Mouse (Mus musculus) Muller cell, postnatal 12 days (primary cell): ENCODE data around the gene Exoc3l2.
"Not testable (repeated sequence)": the region's sequence is repeated elsewhere in the genome, so short reads cannot be mapped to it uniquely, and the experiment has no call there.

Source experiments
- DNase-seq: peaks from one replicate; pipeline ENCODE4 v3.0.0-alpha.2; 2015; ENCODE audit errors: inconsistent ontology term

Exoc3l2 gene

DNA sequence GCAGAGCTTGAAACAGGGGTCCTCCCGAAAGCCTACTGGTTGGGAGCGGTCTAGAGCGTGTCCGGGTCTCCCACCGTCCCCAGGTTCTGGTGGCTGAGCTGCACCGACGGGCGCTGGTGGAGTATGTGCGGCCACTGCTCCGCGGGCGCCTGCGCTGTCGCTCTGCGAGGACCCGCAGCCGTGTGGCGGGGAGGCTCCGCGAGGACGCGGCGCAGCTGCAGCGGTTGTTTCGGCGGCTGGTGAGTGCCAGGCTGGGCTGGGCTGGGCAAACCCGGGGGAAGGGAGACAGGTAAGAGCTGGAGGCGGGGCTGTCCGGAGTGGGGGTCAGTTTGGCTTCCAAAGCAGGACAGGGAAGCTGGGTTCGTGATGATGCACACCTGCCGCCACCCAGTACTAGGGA lies 26.4 kb downstream of the Exoc3l2 start:
- no peak for DNase-seq

DNA sequence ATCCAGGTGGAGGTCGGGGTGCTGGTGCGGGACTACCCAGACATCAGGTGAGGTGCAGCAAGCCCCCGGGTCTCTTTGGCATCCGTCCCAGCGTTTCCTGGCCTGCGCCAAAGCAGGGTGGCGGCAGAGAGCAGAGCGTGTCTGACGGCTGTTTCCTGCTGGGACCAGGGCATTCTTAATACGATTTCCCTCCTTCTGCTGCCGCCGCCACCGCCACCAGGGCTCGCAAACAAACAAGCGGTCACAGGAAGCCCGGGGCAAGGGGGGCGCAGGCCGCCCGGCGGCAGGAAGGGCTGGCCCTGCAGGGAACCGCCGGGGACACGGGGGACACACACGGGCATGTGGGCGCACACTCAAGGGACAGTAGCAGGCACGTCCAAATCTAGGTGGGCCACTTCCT lies 28.6 kb downstream of the Exoc3l2 start:
- DNase-seq, result peak; percentile 26

DNA sequence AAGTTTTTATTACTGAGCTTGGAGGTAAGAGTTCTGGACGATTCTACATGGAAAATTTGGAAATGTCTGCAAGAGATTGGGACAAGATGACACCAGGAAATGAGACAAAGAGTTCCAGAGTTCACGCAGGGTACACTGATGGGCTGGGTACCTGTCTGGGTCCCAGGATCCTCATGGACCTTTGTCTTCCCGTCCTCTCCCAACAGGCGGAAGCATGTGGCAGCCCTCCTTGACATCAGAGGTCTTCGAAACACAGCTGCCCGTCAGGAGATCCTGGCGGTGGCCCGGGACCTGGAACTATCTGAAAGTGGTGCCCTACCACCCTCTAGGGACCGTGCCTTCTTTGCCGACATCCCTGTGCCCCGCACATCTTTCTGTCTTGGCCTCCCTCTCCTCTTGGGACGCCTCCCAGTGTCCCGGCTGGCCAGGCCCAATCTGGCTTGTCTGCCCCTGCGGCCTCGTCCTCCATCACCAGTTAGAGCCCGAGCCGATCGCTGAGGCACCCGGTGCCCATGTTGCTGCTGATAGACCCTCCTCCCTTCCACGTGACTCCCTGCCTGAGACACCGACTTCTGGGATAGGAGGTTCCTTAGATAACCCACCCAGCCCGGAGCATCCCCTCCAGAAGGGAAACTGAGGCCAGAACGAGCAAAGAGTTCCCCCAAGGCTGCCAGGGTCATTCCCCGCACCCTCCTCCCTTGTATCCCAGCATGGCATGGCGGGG lies 31.8 kb downstream of the Exoc3l2 start:
- DNase-seq, result no peak

DNA sequence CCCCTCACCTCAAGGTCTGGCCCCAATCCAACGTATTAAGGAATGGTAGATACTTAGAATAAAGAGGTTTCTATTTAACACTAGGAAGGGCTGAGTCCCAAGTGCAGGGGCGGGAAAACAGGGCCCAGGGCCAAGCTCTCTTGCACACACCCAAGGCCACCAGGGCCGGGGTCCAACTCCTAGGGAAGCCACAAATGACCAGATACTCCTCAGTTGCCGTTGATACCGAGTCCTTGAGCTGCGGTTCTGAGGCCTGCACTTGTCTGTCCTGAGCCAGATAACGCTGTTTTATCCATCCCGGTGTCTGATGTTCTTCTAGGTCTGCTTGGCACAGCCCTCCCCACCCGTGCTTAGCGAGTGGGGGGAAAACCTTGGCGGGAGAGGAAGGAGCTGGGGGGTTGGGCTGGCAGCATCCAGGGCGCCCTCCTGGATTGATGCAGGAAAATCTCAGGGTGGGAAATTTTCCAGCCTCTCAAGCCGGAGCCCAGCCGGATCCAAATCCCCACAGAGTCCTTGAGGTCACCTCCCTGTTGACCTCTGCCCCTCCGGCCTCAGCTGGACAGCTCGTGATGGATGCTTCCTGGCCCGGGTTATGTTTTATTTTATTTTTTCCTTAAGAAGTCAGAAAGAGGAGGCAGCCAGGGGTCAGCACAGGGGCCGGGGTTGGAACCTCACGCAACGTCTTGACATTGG lies 32.5 kb downstream of the Exoc3l2 start:
- no peak for DNase-seq

DNA sequence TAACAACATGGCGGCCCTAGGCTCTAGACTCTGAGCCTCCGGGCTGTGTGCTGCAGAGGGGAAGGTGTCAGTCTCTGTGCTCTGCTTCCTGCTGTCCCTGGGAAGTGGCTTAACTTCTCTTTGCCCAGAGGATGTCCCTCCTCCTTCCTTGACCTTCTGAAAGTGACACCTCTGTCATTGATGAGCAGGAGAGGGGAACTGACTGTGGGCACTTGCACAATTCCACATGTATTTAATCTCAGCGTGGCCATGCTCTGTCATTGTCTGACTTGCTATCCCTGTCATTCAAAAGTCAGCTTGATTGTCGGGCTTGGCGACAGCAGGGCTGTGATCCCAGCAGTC lies 33.1 kb downstream of the Exoc3l2 start:
- no peak for DNase-seq

DNA sequence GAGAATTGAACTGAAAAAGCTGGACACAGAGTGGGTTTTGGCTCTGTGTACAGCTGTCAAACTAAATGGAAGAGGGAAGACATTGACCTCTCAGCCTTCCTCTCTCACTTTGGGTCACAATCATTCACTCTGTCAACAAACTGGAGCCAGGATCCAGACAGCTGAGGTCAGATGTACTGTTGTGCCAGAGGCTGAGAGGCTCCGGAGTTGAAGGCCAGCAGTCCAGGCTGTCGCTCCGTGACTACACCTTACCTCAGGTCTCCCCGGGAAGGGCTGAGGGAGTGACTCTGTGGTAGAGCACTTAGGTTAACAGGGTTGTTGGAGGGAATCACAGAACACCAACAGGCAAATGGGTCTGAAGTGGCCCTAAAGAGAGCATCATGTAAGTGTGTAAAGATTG lies 35.2 kb downstream of the Exoc3l2 start:
- no peak for DNase-seq

DNA sequence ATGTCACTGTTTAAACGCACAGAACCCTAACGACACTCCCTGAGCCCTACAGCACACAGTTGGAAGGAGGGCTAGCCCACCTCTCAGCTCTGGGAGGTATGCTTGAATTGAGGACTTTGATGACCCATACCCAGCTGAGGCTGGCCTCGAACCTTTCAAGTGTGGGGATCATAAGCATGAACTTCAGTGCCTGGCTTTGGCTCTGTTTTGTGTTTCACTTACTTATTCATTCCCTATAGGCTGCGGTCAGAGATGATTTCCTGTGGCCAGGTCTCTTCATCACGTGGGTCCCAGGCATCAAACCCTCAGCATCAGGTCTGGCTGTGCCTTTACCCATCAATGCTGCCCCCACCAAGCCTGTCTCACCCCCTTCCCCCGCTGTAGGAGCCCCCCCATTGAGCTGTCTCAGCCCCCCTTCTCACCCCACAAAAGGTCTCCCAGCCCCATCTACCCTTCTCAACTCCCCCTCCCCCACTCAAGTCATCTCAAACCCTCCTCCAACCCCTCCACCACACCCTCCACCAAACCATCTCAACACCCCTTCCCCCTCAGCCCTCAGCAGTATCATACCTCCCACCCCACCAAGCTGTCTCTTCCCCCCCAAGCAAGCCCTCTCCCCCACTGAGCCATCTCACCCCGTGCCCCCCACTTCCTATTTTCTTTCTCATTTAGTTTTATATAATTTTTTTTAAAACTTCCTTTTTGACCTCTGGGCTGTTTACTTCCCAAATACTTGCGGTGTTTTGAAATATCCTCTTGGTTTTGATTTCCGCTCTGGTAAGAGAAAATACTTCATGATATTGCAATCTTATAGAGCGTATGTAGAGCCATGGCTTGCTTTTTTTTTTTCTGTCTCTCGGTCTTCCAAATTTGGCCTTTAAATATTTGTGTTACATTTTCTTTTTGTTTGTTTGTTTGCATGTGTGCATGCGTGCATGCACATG lies 37.6 kb downstream of the Exoc3l2 start:
- DNase-seq, result no peak

DNA sequence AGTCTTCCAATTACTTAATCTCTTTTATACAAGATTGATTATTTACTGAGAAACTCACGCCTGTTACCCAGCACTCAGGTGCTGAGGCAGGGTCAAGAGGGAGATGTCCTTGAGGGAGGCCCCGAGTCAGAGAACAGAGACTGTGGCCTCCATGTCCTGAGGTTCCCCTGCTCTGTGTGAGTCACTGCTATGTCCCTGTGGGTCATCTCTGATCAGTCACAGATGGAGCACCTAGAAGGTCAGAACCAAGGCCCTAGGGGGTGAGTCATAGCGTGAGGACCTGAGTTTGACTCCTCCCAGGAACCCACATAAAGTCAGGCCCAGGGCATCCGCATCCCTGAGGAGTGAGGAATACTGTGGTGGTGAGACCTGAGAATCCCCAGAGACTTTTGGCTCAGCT lies 38.5 kb downstream of the Exoc3l2 start:
- DNase-seq, result no peak

DNA sequence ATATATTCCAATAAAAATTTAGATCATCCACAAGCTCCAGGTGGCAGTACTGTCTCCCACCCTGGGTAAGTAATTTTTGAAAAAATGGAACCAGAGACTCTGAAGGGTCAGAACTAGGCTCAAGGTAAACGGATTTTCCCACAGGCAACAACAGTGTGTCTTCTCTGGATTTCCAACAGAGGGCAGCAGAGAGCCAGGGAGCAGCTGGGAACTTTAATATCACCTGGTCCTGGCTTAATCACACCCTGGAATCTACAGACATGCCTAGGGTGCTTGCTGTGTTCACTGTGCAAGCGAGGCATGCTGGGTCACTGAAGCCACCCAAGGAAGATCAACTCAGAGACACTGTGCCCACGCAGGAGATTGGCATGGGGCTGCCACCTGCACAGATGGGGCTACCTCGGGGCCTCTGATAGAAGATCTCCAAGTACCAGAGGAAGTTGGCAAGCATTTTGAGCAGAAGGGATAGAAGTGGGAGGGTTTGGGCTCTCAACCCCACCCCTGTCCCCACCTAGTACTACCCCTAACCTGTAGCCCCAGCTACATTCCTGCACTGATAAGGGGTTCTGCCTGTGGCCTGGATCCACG lies 40.4 kb downstream of the Exoc3l2 start:
- peak; percentile 37 for DNase-seq

DNA sequence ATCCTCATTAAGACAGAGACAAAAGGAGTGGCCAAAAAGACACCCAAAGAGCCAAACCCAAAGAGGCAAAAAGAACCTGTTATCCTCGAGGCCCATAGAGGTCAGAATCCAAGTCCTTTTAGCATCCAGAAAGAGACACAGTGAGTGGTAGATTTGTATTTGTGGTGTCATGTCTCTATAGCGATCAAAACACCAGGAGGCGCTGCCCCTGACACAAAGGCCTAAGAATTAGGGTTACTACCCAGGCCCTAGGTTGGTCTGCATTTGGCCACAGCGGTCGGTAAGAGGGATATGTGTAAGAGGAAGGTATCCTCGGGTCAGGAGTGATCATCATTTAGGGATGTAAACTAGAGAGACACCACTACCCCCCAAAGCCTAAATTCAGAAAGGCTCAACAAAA lies 43.2 kb downstream of the Exoc3l2 start:
- peak; percentile 41 for DNase-seq

DNA sequence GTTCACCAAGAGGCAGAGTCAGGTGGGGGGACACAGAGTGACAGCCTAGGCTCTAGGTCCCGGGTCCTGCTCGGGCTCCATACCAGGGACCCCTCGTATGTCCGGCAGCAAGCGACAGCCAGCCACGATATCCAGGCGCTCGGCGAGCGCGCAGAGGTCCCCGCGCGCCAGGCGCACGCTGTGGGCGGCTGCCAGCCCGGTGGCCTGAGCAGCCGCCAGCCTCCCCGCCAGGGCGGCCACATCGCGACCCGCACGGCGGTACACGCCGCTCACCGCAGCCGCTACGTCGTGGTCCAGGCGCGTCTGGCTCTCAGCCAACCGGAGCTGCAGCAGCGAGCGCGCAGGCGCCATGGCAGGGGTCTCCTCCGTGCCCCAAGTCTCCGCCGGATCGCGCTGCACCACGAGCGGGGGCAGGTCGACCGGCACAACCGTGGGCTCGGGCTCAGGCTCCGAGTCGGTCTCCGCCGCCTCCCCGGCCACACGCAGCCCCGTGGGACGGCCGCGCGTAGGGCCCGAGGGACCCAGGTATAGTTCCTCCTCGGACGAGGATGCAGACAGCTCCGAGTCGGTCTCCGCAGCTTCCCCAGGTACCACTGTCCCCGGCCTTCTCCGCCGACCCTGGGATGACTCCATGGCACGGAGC lies 44.0 kb downstream of the Exoc3l2 start:
- DNase-seq, result peak; percentile 48

DNA sequence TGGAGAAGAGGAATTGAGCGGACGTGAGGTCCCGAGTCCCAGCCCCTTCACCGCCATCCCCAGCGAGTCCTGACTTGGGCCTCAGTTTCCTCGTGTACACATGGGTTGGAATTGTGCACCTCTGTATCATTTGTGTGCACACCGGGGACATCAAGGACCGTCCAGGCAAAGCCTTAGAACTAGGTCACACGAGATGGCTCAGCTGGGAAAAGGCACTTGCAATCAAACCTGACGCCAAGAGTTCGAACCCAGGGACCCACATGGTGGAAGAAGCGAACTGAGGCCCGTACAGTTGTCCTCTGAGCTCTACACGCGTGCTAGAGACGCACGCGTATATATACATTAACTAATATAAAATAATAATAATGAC lies 44.5 kb downstream of the Exoc3l2 start:
- no peak for DNase-seq

DNA sequence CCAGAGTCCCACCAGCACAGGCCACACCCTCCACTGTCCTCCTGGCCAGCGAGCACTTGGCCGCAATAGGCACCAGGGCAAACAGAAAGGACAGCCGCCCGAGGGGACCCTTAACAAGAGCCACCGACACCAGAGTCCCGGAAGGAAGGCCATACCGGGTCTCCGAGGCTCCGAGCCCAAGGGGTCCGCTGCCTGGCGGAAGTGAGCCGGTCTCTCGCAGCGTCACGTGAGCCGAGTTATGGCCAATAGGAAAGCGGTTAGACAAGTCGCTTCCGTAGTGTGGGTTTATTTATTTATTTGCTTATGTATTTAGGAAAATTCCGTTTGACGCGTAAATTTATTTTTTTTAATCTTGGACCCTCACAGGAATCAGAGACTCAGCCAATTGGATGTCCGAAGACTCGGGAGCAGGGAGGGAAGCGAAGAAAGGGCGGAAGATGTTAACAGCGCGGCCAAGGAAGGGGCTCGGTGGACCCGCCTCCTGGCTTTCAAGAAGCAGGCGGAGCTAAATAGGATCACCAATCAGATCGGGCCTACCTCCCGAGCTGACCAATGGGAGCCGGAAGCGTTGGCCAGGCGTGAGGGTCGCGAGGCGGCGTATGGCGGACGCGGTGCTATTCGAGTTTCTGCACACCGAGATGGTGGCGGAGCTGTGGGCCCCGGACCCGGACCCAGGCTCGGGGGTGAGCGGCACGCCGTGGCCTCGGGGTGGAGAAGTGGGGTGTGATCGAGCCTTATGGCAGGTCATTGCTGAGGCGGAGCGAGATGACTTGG lies 45.2 kb downstream of the Exoc3l2 start, which contains the start of the genes Bloc1s3 and Trappc6a:
Bloc1s3 (minus strand) TSS at position 218 of the 774 bp plus-strand sequence.
Trappc6a (plus strand) TSS at position 246 of the 774 bp plus-strand sequence.
- peak; percentile 96 for DNase-seq

DNA sequence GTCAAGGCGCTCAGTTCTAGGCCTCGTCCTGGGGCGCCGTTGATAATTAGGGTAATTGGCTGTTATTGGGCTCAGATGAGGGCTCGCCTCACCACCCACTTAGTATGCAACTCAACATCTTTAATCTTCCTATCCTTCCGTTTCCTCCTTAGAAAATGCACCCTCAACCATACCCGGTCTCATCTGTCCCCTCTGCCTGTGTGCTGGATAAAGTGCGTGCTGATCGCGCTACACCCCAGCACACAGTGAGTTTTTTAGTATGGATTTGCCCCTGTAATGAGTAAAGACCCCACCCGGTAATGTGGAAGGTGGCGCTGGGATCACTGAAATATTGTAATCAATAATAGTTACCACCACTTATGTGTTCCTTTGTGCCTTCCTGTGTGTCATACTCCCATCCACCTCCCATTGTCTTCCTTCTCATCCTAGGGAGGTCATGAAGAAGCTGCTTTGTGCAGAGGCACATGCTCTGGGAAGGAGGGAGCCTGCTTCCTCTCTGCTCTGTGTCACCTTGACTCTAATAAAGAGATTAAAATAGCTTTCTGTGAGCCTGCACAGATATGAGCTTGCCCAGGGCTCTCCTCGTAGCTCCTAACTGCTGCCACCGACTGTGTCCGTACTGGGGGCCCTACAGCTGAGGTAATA lies 45.9 kb downstream of the Exoc3l2 start:
- DNase-seq, result no peak

DNA sequence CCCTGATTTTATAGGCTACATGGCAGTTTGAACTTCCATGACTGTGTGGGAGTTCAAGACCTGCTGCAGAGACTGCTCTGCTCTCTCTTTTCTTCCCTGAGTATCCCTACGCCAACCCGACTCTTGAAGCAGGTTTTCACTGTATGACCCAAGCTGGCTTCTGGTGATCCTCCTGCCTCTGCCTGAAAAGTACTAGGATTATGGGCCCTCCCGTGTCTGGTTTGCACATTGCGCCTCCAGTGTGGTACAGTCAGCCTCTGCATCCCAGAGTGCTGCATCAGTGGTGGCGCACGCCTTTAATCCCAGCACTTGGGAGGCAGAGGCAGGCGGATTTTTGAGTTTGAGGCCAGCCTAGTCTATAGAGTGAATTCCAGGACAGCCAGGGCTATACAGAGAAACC lies 46.7 kb downstream of the Exoc3l2 start:
- no peak for DNase-seq

DNA sequence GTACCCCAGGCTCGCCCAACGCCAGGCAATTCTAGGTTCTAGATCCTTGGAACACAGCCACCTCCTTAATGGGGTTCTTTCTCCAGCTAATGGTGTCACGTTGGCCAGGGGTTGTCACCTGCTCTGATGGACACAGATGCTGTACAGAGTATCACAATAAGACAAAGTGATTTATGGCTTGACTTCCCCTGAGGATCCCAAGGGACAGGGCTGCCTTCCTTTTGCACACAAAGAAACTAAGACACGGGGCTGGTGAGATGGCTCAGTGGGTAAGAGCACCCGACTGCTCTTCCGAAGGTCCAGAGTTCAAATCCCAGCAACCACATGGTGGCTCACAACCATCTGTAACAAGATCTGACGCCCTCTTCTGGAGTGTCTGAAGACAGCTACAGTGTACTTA lies 48.8 kb downstream of the Exoc3l2 start:
- not testable (repeated sequence) for DNase-seq

DNA sequence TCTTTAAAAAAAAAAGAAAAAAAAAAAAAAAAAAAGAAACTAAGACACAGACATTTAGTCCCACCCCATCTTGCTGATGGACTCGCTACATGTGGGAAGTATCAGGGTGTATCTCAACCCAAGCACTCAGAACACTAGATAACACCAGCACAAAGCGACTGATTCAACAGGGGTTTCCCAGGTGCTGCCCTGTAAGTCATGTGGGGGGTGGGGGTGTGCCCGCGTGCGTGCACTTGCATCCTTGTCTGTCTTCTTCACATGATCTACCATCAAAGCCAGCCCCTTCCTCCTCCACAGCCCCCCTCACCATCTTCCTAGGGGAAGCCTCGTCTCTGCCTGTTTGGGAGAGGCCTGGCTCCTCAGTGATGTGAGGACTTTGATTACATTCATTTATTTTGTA lies 49.2 kb downstream of the Exoc3l2 start:
- no peak for DNase-seq

DNA sequence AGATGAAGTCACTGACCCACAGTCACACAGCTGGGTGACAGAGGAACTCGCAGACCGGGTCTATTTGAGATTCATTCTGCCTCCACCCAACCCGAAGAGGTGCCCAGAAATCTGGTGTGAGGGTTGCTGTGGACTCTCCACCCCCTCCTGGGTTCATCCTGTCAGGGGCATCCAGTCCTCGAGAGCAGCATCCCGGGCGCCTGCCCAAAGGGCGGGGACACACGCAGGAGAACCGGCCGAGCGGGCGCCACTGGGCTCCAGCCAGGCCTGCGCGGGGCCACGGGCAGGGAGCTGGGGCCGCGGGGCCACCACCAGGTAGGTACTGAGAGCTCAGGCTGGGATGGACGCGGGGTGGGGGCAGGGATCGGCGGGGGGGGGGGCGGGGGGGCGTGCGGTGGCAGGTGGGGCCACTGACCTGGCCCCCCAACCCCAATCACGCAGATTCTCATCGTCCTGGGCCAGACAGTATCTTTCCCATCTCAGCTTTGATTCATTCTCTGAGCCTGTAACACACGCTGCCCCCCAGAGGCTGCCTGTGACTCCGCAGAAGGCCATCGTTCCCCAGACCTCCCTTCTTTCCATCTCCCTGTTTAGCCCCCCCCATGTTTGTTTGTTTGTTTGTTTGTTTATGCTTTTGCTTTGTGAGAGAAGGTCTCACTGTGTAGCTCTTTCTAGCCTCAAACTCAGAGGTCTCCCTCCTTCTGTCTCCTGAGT lies 54.7 kb downstream of the Exoc3l2 start, which contains the start of gene Nkpd1:
Nkpd1 (plus strand) TSS at position 187 of the 714 bp plus-strand sequence.
- DNase-seq, result peak; percentile 37

DNA sequence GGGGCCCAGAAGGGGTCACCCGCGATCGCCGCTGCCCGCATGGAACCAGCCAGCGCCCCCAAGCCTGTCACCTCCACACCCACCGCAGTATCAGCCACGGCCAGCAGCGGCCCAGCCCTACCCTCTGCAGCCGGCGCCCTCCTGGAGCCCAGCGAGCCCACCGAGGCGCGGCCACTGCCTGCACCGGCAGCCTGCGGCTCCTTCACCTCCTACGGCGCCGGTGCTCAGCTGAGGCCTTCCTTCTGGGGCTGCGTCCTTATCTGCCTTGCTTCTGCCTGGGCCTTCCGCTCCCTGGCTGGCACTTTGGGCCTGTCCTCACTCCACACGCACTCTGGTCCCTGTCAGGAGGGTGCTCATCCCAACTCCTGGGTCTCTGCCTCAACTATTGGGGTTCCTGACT lies 56.9 kb downstream of the Exoc3l2 start:
- DNase-seq, result no peak
